Mouse (Mus musculus) c-Kit-negative CD71-positive TER-119-positive erythroid progenitor cells, embryonic 14.5 days (primary cell): ENCODE data around the gene Rgs11.
A peak's percentile ranks its signal among the peaks of the same experiment; 100 is the strongest.

Experiments used
- DNase-seq: peaks from one replicate; pipeline ENCODE4 v3.0.0-alpha.2; 2013; ENCODE audit warnings: low read depth, low spot score

Gene Rgs11

DNA sequence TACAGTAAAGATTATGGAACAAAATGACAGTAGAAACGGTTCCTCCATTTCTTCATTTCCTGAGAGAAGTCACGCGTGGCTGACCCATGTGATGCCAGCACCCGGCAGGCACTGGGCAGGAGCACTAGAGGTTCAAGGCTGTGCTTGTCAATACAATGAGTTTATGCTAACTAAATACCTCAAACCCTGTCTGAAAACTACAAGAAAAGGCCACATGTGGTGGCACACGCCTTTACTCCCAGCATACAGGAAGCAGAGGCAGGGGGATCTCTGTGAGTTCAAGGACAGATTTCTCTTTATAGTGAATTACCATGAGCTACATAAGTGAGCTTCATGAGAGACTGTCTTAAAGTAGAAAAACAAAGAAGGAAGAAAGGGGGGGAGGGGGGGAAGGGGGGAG, 28.4 kb downstream of the Rgs11 start:
- DNase-seq = no peak

- DNase-seq = no peak
Observed at GRCm38 (mm10) chr17:26232863-26233262, 30.1 kb downstream of the Rgs11 start.

DNA sequence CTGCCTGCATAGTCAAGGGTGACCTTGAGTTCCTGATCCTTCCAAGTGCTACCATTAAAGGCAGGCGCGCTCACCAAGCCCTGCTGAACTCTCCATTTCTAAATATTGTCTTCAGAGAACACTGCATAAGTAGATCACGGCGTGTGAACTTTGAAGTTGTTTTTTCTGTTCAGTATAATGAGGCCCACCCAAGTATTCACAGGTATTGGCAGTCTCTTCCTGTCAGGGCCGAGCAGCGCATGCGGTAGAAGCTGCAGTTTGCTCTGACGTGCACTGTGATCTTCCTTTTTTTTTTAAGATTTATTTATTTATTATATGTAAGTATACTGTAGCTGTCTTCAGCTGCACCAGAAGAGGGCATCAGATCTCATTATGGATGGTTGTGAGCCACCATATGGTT, 31.6 kb downstream of the Rgs11 start:
- no peak for DNase-seq

GRCm38 (mm10) chr17:26235077-26235815, 32.5 kb downstream of the Rgs11 start:
- DNase-seq = no peak

GRCm38 (mm10) chr17:26237667-26238066, 34.9 kb downstream of the Rgs11 start:
- DNase-seq = no peak

DNA sequence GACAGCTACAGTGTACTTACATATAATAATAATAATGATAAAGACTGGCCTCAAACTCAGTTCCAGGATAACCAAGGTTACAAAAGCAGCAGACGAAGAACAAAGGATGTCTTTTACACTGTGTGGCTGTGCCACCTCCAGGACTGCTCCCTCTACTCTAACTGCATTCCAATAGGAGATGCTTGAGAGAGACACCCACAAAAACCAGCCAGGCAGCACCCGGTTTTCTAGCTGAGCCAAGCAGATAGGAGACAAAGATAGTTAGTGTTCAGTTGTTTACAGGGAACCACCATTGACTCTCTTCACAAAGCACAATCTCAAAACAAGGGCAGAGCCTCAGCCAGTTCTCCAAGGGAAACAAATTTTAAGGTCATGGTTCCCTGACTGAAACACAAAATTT, 36.8 kb downstream of the Rgs11 start:
- DNase-seq = no peak

- no peak for DNase-seq
Observed at GRCm38 (mm10) chr17:26240120-26240790, 37.5 kb downstream of the Rgs11 start.

DNA sequence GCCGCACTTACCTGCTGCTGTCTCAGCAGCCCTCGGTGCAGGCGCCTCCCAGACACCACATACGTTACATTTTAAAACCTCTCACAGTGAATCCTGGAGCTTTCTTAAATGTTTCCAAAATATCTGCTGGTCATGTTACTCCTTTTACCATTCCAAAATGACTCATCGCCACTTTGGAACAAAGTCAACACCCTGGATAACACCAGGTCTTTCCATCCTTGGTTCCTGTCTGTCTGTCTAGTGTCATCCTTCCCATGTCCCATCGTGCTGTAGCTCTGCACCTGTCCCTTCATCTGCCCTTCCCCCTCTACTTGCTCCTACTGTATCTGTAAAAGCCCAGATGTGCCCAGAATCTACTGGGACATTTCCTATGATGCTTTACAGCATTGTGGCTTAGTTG, 38.2 kb downstream of the Rgs11 start:
- DNase-seq = no peak

DNA sequence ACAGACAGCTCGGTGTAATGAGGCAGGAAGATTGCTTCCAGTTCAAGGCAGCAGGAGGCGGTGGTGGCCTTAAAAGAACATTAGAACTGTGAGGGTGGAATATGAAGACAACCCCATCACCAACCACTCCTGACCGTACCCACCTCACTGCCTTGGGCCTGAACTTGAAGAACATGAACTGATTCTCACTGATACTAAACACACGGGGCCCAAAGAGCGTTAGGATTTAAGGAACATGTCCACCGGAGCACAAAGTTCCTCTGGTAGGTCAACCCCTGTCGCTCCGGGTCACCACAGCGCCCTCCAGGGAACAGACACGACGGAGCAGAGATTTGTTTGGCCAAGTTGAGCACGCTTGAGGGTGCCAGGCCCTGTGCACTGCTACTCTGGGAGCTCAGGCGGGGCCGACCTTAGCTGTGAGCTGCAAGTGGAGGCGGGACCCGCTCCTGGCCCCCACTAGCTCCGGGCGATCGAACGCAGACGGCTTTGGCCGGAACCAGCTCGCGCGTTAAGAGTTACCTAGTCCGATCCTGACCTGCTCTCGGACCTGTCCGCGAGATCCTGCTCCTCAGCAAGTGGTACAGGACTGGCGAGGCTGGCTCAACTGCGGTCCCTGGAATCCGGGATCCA, 40.8 kb downstream of the Rgs11 start:
- no peak for DNase-seq

DNA sequence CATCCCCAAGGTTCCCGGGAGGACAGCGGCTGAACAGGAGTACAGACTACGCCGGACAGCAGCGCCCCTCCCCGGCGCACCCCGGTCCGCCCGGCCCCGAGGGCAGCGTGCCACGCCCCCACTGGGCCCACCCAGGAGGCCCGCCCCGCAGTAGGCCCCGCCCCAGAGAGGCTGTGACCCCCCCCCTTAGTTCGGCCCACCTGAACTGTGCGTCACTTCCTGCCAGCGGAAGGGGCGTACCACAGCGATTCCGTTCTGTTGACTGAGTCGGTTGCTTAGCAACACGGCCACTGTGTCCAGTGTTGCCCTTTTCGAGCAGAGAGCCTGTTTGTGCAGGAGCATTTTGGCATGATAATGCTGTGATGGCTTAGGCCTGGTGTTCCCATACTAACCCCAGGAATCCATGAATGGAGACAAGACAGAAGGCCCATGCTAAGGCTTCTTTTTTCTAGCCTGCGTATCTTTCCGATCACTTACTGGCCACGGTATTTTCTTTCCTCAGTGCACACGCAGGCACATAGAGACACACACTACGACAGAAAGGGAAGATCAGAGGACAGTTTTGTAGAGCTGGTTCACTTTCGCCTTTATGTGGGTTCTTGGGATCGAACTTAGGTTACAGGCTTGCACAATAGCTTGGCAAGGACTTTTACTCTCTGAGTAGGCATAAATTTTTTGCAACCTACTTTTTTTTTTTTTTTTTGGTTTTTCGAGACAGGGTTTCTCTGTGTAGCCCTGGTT, 41.5 kb downstream of the Rgs11 start, which contains the start of gene Fam234a:
TSS of gene Fam234a (minus strand) at position 142 of the 741 bp plus-strand sequence.
- DNase-seq = peak; percentile 79

- DNase-seq = no peak
Observed at GRCm38 (mm10) chr17:26251886-26252538, 49.3 kb downstream of the Rgs11 start.

DNA sequence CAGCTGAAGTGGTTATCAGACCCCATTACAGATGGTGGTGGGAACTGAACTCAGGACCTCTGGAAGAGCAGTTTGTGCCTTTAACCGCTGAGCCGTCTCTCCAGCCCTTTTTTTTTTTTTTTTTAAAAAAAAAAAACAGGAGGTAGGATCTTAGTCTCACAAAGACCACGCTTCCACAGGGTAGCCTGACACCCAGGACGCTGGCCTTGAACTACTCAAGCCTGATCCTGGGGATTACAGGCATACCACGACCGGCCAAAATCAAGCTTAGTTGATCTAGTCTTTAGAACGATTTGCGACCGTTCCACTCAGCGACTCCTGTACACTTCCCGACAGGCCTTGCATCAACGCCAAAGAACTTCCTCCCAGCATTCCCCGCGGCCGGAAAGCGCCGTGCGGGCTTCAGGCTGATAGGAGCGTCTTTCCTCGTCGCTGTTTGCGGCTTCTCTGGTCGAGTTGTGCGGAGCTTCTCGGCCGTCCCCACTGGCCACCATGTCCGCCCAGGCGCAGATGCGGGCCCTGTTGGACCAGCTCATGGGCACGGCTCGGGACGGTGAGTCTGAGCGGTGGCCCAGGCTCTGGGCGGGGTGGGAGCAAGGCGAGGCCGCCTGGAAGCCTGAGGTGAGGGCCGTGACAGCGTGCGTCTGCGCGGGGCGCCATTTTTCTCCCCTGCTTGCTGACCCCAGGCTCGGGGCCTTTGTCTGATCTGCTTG, 49.9 kb downstream of the Rgs11 start, which contains the start of gene Luc7l:
TSS of gene Luc7l (plus strand) at position 358 of the 713 bp plus-strand sequence.
- peak; percentile 88 for DNase-seq

DNA sequence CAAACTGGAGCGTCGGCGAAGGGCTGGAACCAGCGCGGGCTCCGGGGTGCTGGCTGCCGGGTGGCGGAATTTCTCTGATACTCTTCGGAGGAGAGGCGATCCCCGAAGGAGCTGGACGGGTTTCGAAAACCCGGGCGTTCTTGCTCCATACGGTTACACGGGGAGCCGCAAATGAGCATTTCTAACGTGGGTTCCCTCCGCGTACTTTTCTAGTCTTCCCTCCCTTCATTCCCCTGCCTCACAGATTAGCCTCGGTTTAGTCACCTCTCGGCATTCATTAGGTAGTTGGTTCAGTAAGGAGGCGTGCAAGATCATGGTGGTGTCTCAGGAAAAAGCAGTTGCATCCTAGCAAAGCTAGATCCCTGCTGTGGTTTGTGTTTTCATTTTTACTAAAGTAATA, 50.6 kb downstream of the Rgs11 start:
- DNase-seq = no peak

- DNase-seq = no peak
Observed at GRCm38 (mm10) chr17:26255313-26255712, 52.6 kb downstream of the Rgs11 start.
